Mouse (Mus musculus) urinary bladder, postnatal 0 days (tissue): Measurements from ENCODE around the gene Olfr1089. TPM values are rescaled to one million over a fixed set of nuclear protein-coding genes. Genes with fewer than 3 reads are reported as not detected.

Experiments
- polyA plus RNA-seq: library from polyadenylated mRNA; unstranded; fragments of >200 nt; fragmentation: Nextera tagmentation; extraction: Ambion mirVana; gene quantifications from 2 replicates; pipeline ENCODE4 v1.2.1, GENCODE M21; 2015

Olfr1089 gene
- polyA plus RNA-seq, result not detected in 2 replicates

DNA sequence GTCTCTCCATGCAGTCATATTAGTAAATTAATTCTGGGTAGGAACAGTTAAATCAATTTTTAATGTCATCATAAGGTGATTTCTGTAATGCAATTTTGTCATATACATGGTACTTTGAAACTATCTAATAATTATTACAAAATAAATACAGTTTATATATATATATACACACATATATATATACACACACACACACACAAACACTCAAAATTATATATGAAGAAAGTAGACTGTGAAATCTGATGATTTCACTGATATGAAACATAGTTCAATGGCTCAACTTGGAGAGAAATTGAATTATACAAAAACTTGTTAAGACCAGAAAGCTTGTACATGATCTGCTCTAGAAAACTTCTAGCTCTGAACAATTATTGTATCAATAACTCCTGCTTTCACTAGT lies at the start of gene Olfr1089:
Gene Olfr1089 (minus strand): TSS at position 101 of the 400 bp plus-strand sequence.

GRCm38 (mm10) chr2:86782179-86782578 lies 48.7 kb upstream of the Olfr1089 start, which contains the start of gene Olfr1093:
Olfr1093 (plus strand) TSS chr2:86782479.

GRCm38 (mm10) chr2:86758893-86759292 lies 25.4 kb upstream of the Olfr1089 start, which contains the start of gene Olfr1090:
Olfr1090 (minus strand) TSS chr2:86758993.

GRCm38 (mm10) chr2:86698295-86698694 lies 35.2 kb downstream of the Olfr1089 start, which contains the start of gene Olfr1087:
Olfr1087 (minus strand) TSS chr2:86698395.

Other genes with a start within 250 kb of the Olfr1089 start
- not detected in 2 replicates for gene Olfr228, start 246.3 kb downstream of the Olfr1089 start, polyA plus RNA-seq
- not detected in 2 replicates for gene Olfr1076, start 225.2 kb downstream of the Olfr1089 start, polyA plus RNA-seq
- gene Olfr1079, start 191.2 kb downstream of the Olfr1089 start, polyA plus RNA-seq, result not detected in 2 replicates
- not detected in 2 replicates for gene Olfr1080, start 175.5 kb downstream of the Olfr1089 start, polyA plus RNA-seq
- not detected in 2 replicates for gene Olfr1082, start 134.7 kb downstream of the Olfr1089 start, polyA plus RNA-seq
- not detected in 2 replicates for gene Olfr1084, start 94.0 kb downstream of the Olfr1089 start, polyA plus RNA-seq
- gene Olfr1085, start 71.7 kb downstream of the Olfr1089 start, polyA plus RNA-seq, result not detected in 2 replicates
- not detected in 2 replicates for gene Olfr1086, start 53.6 kb downstream of the Olfr1089 start, polyA plus RNA-seq
- gene Olfr1087, start 35.3 kb downstream of the Olfr1089 start, polyA plus RNA-seq, result not detected in 2 replicates
- not detected in 2 replicates for gene Olfr1090, start 25.3 kb upstream of the Olfr1089 start, polyA plus RNA-seq
- gene Olfr1093, start 48.8 kb upstream of the Olfr1089 start, polyA plus RNA-seq, result not detected in 2 replicates
- gene Olfr141, start 76.3 kb upstream of the Olfr1089 start, polyA plus RNA-seq, result not detected in 2 replicates
- gene Olfr1094, start 91.0 kb upstream of the Olfr1089 start, polyA plus RNA-seq, result not detected in 2 replicates
- gene Olfr1095, start 118.0 kb upstream of the Olfr1089 start, polyA plus RNA-seq, result not detected in 2 replicates
- gene Gm13723, start 141.1 kb upstream of the Olfr1089 start, polyA plus RNA-seq, result not detected in 2 replicates
- not detected in 2 replicates for gene Olfr1097, start 158.5 kb upstream of the Olfr1089 start, polyA plus RNA-seq
- gene Olfr1098, start 190.8 kb upstream of the Olfr1089 start, polyA plus RNA-seq, result not detected in 2 replicates
- not detected in 2 replicates for gene Olfr1099, start 227.0 kb upstream of the Olfr1089 start, polyA plus RNA-seq
- gene Olfr1100, start 246.3 kb upstream of the Olfr1089 start, polyA plus RNA-seq, result not detected in 2 replicates